Mouse (Mus musculus) fat pad, adult 2 months (tissue): ENCODE results near the gene Gm3269.
"Not testable (repeated sequence)": the region's sequence is repeated elsewhere in the genome, so short reads cannot be mapped to it uniquely, and the experiment has no call there.

ENCODE experiments used
- DNase-seq: peaks from one replicate; pipeline ENCODE4 v3.0.0-alpha.2; 2011; ENCODE audit warnings: low read depth, low spot score; ENCODE audit errors: extremely low read depth

Gm3269 gene

GRCm38 (mm10) chr14:4837806-4838205 is at the start of gene Gm3269:
Gene Gm3269, plus strand, starts transcription at chr14:4838106.
- not testable (repeated sequence) for DNase-seq

- DNase-seq = not testable (repeated sequence)
Observed at GRCm38 (mm10) chr14:4806421-4806820, 31.5 kb upstream of the Gm3269 start.

GRCm38 (mm10) chr14:4821950-4822349 is 16.0 kb upstream of the Gm3269 start:
- DNase-seq = not testable (repeated sequence)

GRCm38 (mm10) chr14:4855299-4855980 is 17.5 kb downstream of the Gm3269 start, which contains the start of gene Gm3264:
Gene Gm3264, plus strand, starts transcription at chr14:4855576.
- DNase-seq = not testable (repeated sequence)

- not testable (repeated sequence) for DNase-seq
Observed at GRCm38 (mm10) chr14:4892116-4892515, 54.2 kb downstream of the Gm3269 start, which contains the start of gene Gm3278. Gene Gm3278, plus strand, starts transcription at chr14:4892416.
